Comparison of ENCODE assay signal across 8 mouse cellular contexts in genomic region chr11:117963872-117964271, GRCm38 (mm10). TPM values are rescaled to one million over a fixed set of nuclear protein-coding genes. Genes with fewer than 3 reads are reported as not detected.
DNase-seq lines count a peak whose midpoint lies in the region; ATAC-seq and TF ChIP-seq lines count a peak whose summit lies in the region.

No protein-coding gene starts in this region.

- no peak; the same call in 1 of the 2 replicates for ATAC-seq in kidney, embryonic 16.5 days (ENCODE audit: low FRiP score, low TSS enrichment)
- ATAC-seq in hindbrain, embryonic 15.5 days (ENCODE audit: low FRiP score, low read depth): no peak
- ATAC-seq in midbrain, postnatal 0 days (ENCODE audit: low FRiP score): no peak

- 2% methylated on average over 9 of the region's 9 CpGs for WGBS in kidney, embryonic 16.5 days
- 4% methylated on average over 9 of the region's 9 CpGs for WGBS in hindbrain, embryonic 15.5 days
- 4% methylated on average over 9 of the region's 9 CpGs for WGBS in midbrain, postnatal 0 days

- peak overlapping the region; percentile 36 for H3K4me3 ChIP-seq in kidney, embryonic 16.5 days (ENCODE audit: low read length)
- peak overlapping the region; percentile 41 for H3K4me3 ChIP-seq in hindbrain, embryonic 15.5 days
- H3K4me3 ChIP-seq in midbrain, postnatal 0 days (ENCODE audit: low read depth, low read length): peak overlapping the region; percentile 39

- peak overlapping the region; percentile 65 for H3K4me2 ChIP-seq in kidney, embryonic 16.5 days (replicated peaks; ENCODE audit: low read depth, low read length)
- peak overlapping the region; percentile 84 for H3K4me2 ChIP-seq in hindbrain, embryonic 15.5 days
- H3K4me2 ChIP-seq in midbrain, postnatal 0 days (ENCODE audit: low read depth, low read length, poor library complexity, severe bottlenecking): peak overlapping the region; percentile 87

- peak overlapping the region; percentile 91 for H3K27ac ChIP-seq in kidney, embryonic 16.5 days (ENCODE audit: low read length)
- H3K27ac ChIP-seq in hindbrain, embryonic 15.5 days (replicated peaks): peak overlapping the region; percentile 55
- H3K27ac ChIP-seq in midbrain, postnatal 0 days (ENCODE audit: low read depth, low read length): peak overlapping the region; percentile 47; the same call in 1 of the 2 replicates

- H3K36me3 ChIP-seq in kidney, embryonic 16.5 days (ENCODE audit: insufficient read depth, low read length): peaks cover 5% of the 10 kb centered on the region; the same call in 1 of the 2 replicates
- H3K36me3 ChIP-seq in hindbrain, embryonic 15.5 days: no peaks in the 10 kb centered on the region
- no peaks in the 10 kb centered on the region for H3K36me3 ChIP-seq in midbrain, postnatal 0 days (ENCODE audit: insufficient read depth, low read length)

- H3K9me3 ChIP-seq in kidney, embryonic 16.5 days (ENCODE audit: low read length): no peaks in the 10 kb centered on the region
- no peaks in the 10 kb centered on the region for H3K9me3 ChIP-seq in hindbrain, embryonic 15.5 days
- no peaks in the 10 kb centered on the region for H3K9me3 ChIP-seq in midbrain, postnatal 0 days (ENCODE audit: low read length)

- no peak for TF ChIP-seq POLR2A in brain, embryonic 14.5 days (IDR thresholded peaks at IDR 0.05; ENCODE audit: borderline replicate concordance, extremely low read depth, insufficient read depth, insufficient read length, poor library complexity, severe bottlenecking)

- no peak for DNase-seq in kidney, adult 11 months
- DNase-seq in brain, embryonic 14.5 days (ENCODE audit: low read depth): peak; percentile 45
- no peak for DNase-seq in midbrain, postnatal 0 days (ENCODE audit: low spot score)
- no peak for DNase-seq in c-Kit-positive CD71-positive TER-119-positive erythroid progenitor cells, embryonic 14.5 days (ENCODE audit: low spot score)
- no peak for DNase-seq in right cerebral cortex, postnatal 10 days (ENCODE audit: low spot score in 2 of 2)
- DNase-seq in natural killer cell, adult 2 months (ENCODE audit: low spot score in 2 of 2): no peak

- H3K4me1 ChIP-seq in kidney, embryonic 16.5 days (ENCODE audit: insufficient read depth, low read length): peaks cover 77% of the 10 kb centered on the region
- H3K4me1 ChIP-seq in hindbrain, embryonic 15.5 days (replicated peaks): peaks cover 70% of the 10 kb centered on the region
- H3K4me1 ChIP-seq in midbrain, postnatal 0 days (ENCODE audit: insufficient read depth, low read length): peaks cover 16% of the 10 kb centered on the region

- no peak for TF ChIP-seq CTCF in brain, embryonic 14.5 days (IDR thresholded peaks at IDR 0.05; ENCODE audit: borderline replicate concordance, extremely low read depth, insufficient read depth, insufficient read length)
- TF ChIP-seq CTCF in midbrain, postnatal 0 days (IDR thresholded peaks at IDR 0.05): peak; percentile 0; the same call in 1 of the 2 replicates

- peak overlapping the region; percentile 54 for H3K9ac ChIP-seq in kidney, embryonic 16.5 days (replicated peaks; ENCODE audit: low read length)
- peak overlapping the region; percentile 32 for H3K9ac ChIP-seq in hindbrain, embryonic 15.5 days
- H3K9ac ChIP-seq in midbrain, postnatal 0 days (replicated peaks; ENCODE audit: low read length, poor library complexity, severe bottlenecking): peak overlapping the region; percentile 42

- H3K27me3 ChIP-seq in kidney, embryonic 16.5 days (ENCODE audit: insufficient read depth, low read length): peaks cover 7% of the 10 kb centered on the region; the same call in 1 of the 2 replicates
- H3K27me3 ChIP-seq in hindbrain, embryonic 15.5 days: peaks cover 10% of the 10 kb centered on the region; the same call in 1 of the 2 replicates
- peaks cover 7% of the 10 kb centered on the region for H3K27me3 ChIP-seq in midbrain, postnatal 0 days (ENCODE audit: insufficient read depth, low read length)

RNA-seq across cellular contexts. Expression of gene Socs3, which starts 6.0 kb away (rescaled TPM):
- 14.6 and 15.9 TPM in 2 replicates for polyA plus RNA-seq in kidney, embryonic 16.5 days (2015; fragmentation: Nextera tagmentation; extraction: Ambion mirVana)
- 8.4 and 13.6 TPM in 2 replicates for polyA plus RNA-seq in brain, embryonic 14.5 days (2012; rRNA removed)
- polyA plus RNA-seq in hindbrain, embryonic 15.5 days (2015; fragmentation: Nextera tagmentation; extraction: Ambion mirVana): 7.8 and 9.2 TPM in 2 replicates
- 7.3 and 8.5 TPM in 2 replicates for total RNA-seq in midbrain, postnatal 0 days (2014; rRNA removed)
- polyA plus RNA-seq in midbrain, postnatal 0 days (2015; fragmentation: Nextera tagmentation; extraction: Ambion mirVana): 4.4 and 4.9 TPM in 2 replicates

RNA-seq across cellular contexts. Expression of gene Pgs1, which starts 22.2 kb away (rescaled TPM):
- 37.5 and 41.8 TPM in 2 replicates for polyA plus RNA-seq in kidney, embryonic 16.5 days (2015; fragmentation: Nextera tagmentation; extraction: Ambion mirVana)
- 48.5 and 55.7 TPM in 2 replicates for polyA plus RNA-seq in brain, embryonic 14.5 days (2012; rRNA removed)
- 59.4 and 63.7 TPM in 2 replicates for polyA plus RNA-seq in hindbrain, embryonic 15.5 days (2015; fragmentation: Nextera tagmentation; extraction: Ambion mirVana)
- total RNA-seq in midbrain, postnatal 0 days (2014; rRNA removed): 62.0 and 72.2 TPM in 2 replicates
- polyA plus RNA-seq in midbrain, postnatal 0 days (2015; fragmentation: Nextera tagmentation; extraction: Ambion mirVana): 55.0 and 61.8 TPM in 2 replicates
